Mouse (Mus musculus) lung, postnatal 10 days (tissue): ENCODE results near the gene Tlx2.

Experiments used
- DNase-seq: peaks from one replicate; pipeline ENCODE4 v3.0.0; 2021

Gene Tlx2

GRCm38 (mm10) chr6:83020836-83021593, 49.1 kb downstream of the Tlx2 start:
- no peak for DNase-seq

- no peak for DNase-seq
These were observed 50.0 kb downstream of the Tlx2 start for GRCm38 (mm10) chr6:83020121-83020520.

GRCm38 (mm10) chr6:83019044-83019443, 51.0 kb downstream of the Tlx2 start:
- DNase-seq, result no peak
